Mouse (Mus musculus): ENCODE measurements at regions not wholly inside any gene's neighbourhood (a gene's known extent, or its start where the extent isn't known, plus 50 kb on each side); places are given as distances from the start of the nearest gene placed in this dataset.

DNA sequence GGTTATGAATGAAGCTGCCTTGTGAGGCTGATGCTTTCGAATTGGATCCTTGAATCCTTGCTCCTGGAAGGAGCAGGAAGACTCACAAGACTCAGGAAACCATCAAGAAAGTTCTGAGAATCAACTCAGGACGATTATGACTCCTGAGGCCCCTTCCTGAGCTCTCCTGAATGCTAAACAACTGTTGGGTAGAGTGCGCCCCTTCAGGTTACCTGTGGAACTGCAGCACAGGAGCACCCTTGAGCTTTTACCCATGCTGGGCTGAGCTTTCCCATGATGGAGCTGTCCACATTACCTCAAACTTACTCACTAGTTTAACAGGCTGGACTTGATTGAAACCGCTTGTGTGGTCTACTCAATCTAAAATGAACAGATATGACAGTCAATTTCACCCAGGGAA lies 553.3 kb downstream of the Jrkl start:
- no peaks in the 10 kb centered on the region for H3K27me3 ChIP-seq (ENCODE audit: insufficient read depth, low read length)
- no peak overlapping the region for H3K9ac ChIP-seq
- H3K4me1 ChIP-seq (ENCODE audit: insufficient read depth): no peaks in the 10 kb centered on the region
- TF ChIP-seq CTCF (IDR thresholded peaks at IDR 0.05; ENCODE audit: low read depth): peak; percentile 45
- no peak overlapping the region for H3K4me3 ChIP-seq (ENCODE audit: low read depth, low read length)
- H3K27ac ChIP-seq (ENCODE audit: low read depth, low read length): no peak overlapping the region
- no peaks in the 10 kb centered on the region for H3K9me3 ChIP-seq (ENCODE audit: low read length)
- ATAC-seq: no peak
- no peak overlapping the region for H3K4me2 ChIP-seq (ENCODE audit: low read depth)
- H3K36me3 ChIP-seq (ENCODE audit: insufficient read depth): no peaks in the 10 kb centered on the region
- WGBS: 67% methylated on average over 4 of the region's 4 CpGs
- no peak for DNase-seq

DNA sequence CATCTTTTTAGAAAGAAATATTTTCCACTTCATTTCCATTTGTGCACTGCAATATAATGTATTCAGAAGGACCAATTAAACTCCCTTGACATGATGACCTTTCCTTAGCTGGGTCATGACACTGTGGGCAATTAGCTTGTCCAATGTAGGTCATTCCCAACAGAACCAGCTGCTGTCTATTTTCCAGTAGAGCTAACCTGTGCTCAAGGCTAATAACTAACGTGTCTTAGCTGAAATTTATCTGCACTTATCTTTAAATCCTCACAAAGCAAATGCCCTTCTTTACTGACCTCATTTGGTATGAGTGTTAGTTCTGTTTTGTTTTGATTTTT lies 554.7 kb downstream of the Jrkl start:
- ATAC-seq: no peak; the same call in 1 of the 2 replicates

DNA sequence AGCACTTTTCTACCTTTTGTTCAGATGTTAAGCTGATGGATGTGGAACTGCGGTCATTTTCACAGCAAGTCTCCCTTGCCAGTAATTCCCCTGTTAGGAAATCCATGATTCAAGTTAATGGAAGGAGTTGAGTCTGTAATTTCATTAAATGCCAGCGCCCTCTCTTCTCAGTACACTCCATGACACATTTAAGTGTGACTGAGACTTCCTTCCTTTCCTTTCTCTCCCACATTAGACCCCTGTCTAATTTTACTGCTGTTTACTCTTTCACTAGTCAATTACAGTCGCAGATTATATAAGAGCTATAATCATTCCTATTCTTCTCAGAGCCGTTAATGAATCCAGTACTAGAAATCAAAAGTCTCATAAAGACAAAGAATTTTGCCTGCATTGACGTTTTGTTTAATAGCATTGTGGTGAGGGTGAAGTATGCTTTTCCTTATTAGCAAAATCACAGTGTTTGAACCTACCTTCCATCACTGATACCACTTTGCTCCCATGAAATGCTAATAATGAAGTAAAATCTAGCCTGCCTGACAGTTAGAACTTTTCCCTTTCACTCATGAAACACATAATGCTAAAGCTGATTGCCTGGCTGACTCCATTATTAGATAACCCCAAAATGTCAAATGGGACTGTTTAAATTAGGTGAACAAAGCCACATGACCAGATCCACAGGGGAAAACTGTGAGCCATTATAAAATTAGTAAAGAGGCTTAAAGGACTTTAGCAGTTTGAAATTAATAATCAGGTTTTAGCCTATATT lies 555.3 kb downstream of the Jrkl start:
- Histone ChIP-seq H3K4me1 (ENCODE audit: insufficient read depth) (no peaks in the 10 kb centered on the region), H3K9ac (no peak overlapping the region), H3K27ac (ENCODE audit: low read depth, low read length) (no peak overlapping the region), H3K27me3 (ENCODE audit: insufficient read depth, low read length) (no peaks in the 10 kb centered on the region), H3K9me3 (ENCODE audit: low read length) (no peaks in the 10 kb centered on the region), H3K4me2 (ENCODE audit: low read depth) (no peak overlapping the region), H3K36me3 (ENCODE audit: insufficient read depth) (no peaks in the 10 kb centered on the region), H3K4me3 (ENCODE audit: low read depth, low read length) (no peak overlapping the region)
- no peak for TF ChIP-seq CTCF (IDR thresholded peaks at IDR 0.05; ENCODE audit: low read depth)
- peak; percentile 9 for DNase-seq
- peak; percentile 76; the same call in 1 of the 2 replicates for ATAC-seq
- 19% methylated on average over 5 of the region's 5 CpGs for WGBS

More for the DNA sequence above, 554.7 kb downstream of the Jrkl start:
- TF ChIP-seq CTCF (IDR thresholded peaks at IDR 0.05; ENCODE audit: low read depth): no peak
- no peak overlapping the region for H3K9ac ChIP-seq
- no peaks in the 10 kb centered on the region for H3K36me3 ChIP-seq (ENCODE audit: insufficient read depth)
- no peak overlapping the region for H3K4me3 ChIP-seq (ENCODE audit: low read depth, low read length)
- no peaks in the 10 kb centered on the region for H3K9me3 ChIP-seq (ENCODE audit: low read length)
- H3K27me3 ChIP-seq (ENCODE audit: insufficient read depth, low read length): no peaks in the 10 kb centered on the region
- no peaks in the 10 kb centered on the region for H3K4me1 ChIP-seq (ENCODE audit: insufficient read depth)
- H3K27ac ChIP-seq (ENCODE audit: low read depth, low read length): no peak overlapping the region
- WGBS: 14% methylated on average over 1 of the region's 1 CpGs
- DNase-seq: no peak
- no peak overlapping the region for H3K4me2 ChIP-seq (ENCODE audit: low read depth)
